Mouse (Mus musculus): ENCODE results near the gene Hist2h2ab.
"Not testable (repeated sequence)": the region's sequence is repeated elsewhere in the genome, so short reads cannot be mapped to it uniquely, and the experiment has no call there.

Gene Hist2h2ab

GRCm38 (mm10) chr3:96219661-96220130 lies at the start of gene Hist2h2ab, which contains the start of gene Bola1:
Gene Hist2h2ab, plus strand, starts transcription at chr3:96219865.
Gene Bola1, minus strand, starts transcription at chr3:96219709.
- peak; percentile 83 for DNase-seq

GRCm38 (mm10) chr3:96170276-96170675 lies 49.4 kb upstream of the Hist2h2ab start:
- DNase-seq: no peak

- DNase-seq: no peak
Measured at GRCm38 (mm10) chr3:96170976-96171545, 48.6 kb upstream of the Hist2h2ab start.

GRCm38 (mm10) chr3:96171583-96172196 lies 48.0 kb upstream of the Hist2h2ab start:
- no peak for DNase-seq

GRCm38 (mm10) chr3:96172197-96173178 lies 47.2 kb upstream of the Hist2h2ab start, which contains the start of gene Sf3b4:
Gene Sf3b4, plus strand, starts transcription at chr3:96172332.
- DNase-seq: peak; percentile 92

- DNase-seq: no peak
Measured at GRCm38 (mm10) chr3:96173185-96173584, 46.5 kb upstream of the Hist2h2ab start.

- DNase-seq: not testable (repeated sequence)
Measured at GRCm38 (mm10) chr3:96174042-96174441, 45.6 kb upstream of the Hist2h2ab start.

GRCm38 (mm10) chr3:96175251-96175650 lies 44.4 kb upstream of the Hist2h2ab start:
- DNase-seq: no peak

GRCm38 (mm10) chr3:96178427-96178826 lies 41.2 kb upstream of the Hist2h2ab start:
- no peak for DNase-seq

- DNase-seq: no peak
Measured at GRCm38 (mm10) chr3:96178902-96179301, 40.8 kb upstream of the Hist2h2ab start.

- DNase-seq: no peak
Measured at GRCm38 (mm10) chr3:96179531-96179930, 40.1 kb upstream of the Hist2h2ab start.

GRCm38 (mm10) chr3:96180727-96181477 lies 38.8 kb upstream of the Hist2h2ab start, which contains the start of gene Sv2a:
Gene Sv2a, plus strand, starts transcription at chr3:96181151.
- peak; percentile 64 for DNase-seq

GRCm38 (mm10) chr3:96181510-96182381 lies 37.9 kb upstream of the Hist2h2ab start:
- no peak for DNase-seq

- DNase-seq: no peak
Measured at GRCm38 (mm10) chr3:96182382-96182776, 37.3 kb upstream of the Hist2h2ab start.

- DNase-seq: no peak
Measured at GRCm38 (mm10) chr3:96192977-96193376, 26.7 kb upstream of the Hist2h2ab start.

GRCm38 (mm10) chr3:96194966-96195365 lies 24.7 kb upstream of the Hist2h2ab start:
- DNase-seq: no peak

- no peak for DNase-seq
Measured at GRCm38 (mm10) chr3:96195616-96196313, 23.9 kb upstream of the Hist2h2ab start.

GRCm38 (mm10) chr3:96196437-96197128 lies 23.1 kb upstream of the Hist2h2ab start:
- no peak for DNase-seq

GRCm38 (mm10) chr3:96197129-96197749 lies 22.4 kb upstream of the Hist2h2ab start:
- DNase-seq: peak; percentile 92

GRCm38 (mm10) chr3:96198181-96198580 lies 21.5 kb upstream of the Hist2h2ab start:
- no peak for DNase-seq

Measured in kidney, postnatal 14 days (tissue).